Mouse (Mus musculus) stomach, embryonic 16.5 days (tissue): ENCODE measurements around the gene Mast4. TPM values are rescaled to one million over a fixed set of nuclear protein-coding genes. Genes with fewer than 3 reads are reported as not detected.

ENCODE experiments used
- ATAC-seq: fragments of 200-750 bp; cut with Nextera tagmentation; 2 replicates; pipeline ENCODE4 v1.8.0; 2017; ENCODE audit warnings: moderate number of reproducible peaks, moderate TSS enrichment; ENCODE audit not compliant: insufficient read depth, low FRiP score
- H3K27ac ChIP-seq: fragments of 300-500 bp; sonication (generic); 2 replicates; pipeline ENCODE4 v1.5.1; 2014; ENCODE audit warnings: low read length
- H3K27me3 ChIP-seq: fragments of 300-500 bp; sonication (generic); 2 replicates; pipeline ENCODE4 v1.6.1; 2014; ENCODE audit warnings: low read length, control low read depth, mixed read lengths; ENCODE audit not compliant: control insufficient read depth, insufficient read depth
- H3K36me3 ChIP-seq: fragments of 300-500 bp; sonication (generic); 2 replicates; pipeline ENCODE4 v1.6.1; 2014; ENCODE audit warnings: low read length; ENCODE audit not compliant: control insufficient read depth, insufficient read depth
- H3K4me1 ChIP-seq: fragments of 300-500 bp; sonication (generic); 2 replicates; pipeline ENCODE4 v1.6.1; 2014; ENCODE audit warnings: low read length, control low read depth, mixed read lengths; ENCODE audit not compliant: control insufficient read depth, insufficient read depth
- H3K4me2 ChIP-seq: fragments of 300-500 bp; sonication (generic); 2 replicates; pipeline ENCODE4 v1.6.1; 2014; ENCODE audit warnings: low read depth, low read length, mixed read lengths
- H3K4me3 ChIP-seq: fragments of 300-500 bp; sonication (generic); replicated peaks from 2 replicates; pipeline ENCODE4 v1.5.1; 2014; ENCODE audit warnings: mild to moderate bottlenecking, low read length
- H3K9ac ChIP-seq: fragments of 300-500 bp; sonication (generic); 2 replicates; pipeline ENCODE4 v1.6.1; 2014; ENCODE audit warnings: low read length
- H3K9me3 ChIP-seq: fragments of 300-500 bp; sonication (generic); replicated peaks from 2 replicates; pipeline ENCODE4 v1.6.1; 2016; ENCODE audit warnings: low read length, control low read depth; ENCODE audit not compliant: control insufficient read depth
- WGBS: fragments of 180-500 bp; shearing (Covaris S2); extraction: QIAGEN DNeasy Blood & Tissue Kit; methylation state at CpG from one replicate; pipeline ENCODE4 v1.1.7; 2014; 5-methylcytosine and 5-hydroxymethylcytosine counted together
- polyA plus RNA-seq: library from polyadenylated mRNA; unstranded; fragments of >200 nt; fragmentation: Nextera tagmentation; extraction: Ambion mirVana; gene quantifications from 2 replicates; pipeline ENCODE4 v1.2.1, GENCODE M21; 2015

Gene Mast4
- polyA plus RNA-seq, 1 experiment from 2014 or later, result 31.0 TPM

DNA sequence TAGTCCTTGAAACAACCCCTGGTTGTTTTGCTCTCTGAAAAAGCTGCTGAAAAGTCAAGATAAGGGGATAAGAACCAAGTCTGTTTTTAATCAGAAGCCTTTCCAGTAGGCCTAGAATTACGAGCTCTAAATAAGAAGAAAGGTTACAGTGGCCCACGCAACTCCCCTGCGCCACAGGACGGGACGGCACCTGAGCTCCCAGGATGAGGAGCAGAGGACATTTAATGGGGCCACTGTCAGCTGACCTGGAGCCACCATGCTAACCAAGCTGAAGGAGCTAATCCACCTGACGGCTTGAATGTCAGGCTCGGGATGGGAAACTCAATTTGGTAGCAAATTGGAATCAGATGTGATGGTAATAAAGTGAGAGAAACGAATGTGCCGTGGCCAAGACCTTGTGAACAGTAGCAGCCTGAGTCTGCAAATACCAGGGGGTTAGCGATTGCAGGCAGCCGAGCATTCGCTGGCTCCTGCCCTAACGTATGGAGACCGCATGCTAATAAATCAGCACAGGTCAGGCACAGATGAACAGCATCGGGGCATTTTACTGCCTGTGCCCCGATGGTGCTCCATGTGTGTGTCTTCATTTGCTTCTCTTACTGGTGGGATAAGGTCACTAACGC is 306.7 kb downstream of the Mast4 start:
- Histone ChIP-seq H3K27me3 (no peaks in the 10 kb centered on the region), H3K27ac (no peak overlapping the region), H3K36me3 (no peaks in the 10 kb centered on the region), H3K4me1 (peaks cover 8% of the 10 kb centered on the region; the same call in 1 of the 2 replicates), H3K9me3 (no peaks in the 10 kb centered on the region), H3K4me2 (no peak overlapping the region), H3K9ac (no peak overlapping the region), H3K4me3 (no peak overlapping the region)
- no peak for ATAC-seq
- 57% methylated on average over 17 of the region's 17 CpGs for WGBS

DNA sequence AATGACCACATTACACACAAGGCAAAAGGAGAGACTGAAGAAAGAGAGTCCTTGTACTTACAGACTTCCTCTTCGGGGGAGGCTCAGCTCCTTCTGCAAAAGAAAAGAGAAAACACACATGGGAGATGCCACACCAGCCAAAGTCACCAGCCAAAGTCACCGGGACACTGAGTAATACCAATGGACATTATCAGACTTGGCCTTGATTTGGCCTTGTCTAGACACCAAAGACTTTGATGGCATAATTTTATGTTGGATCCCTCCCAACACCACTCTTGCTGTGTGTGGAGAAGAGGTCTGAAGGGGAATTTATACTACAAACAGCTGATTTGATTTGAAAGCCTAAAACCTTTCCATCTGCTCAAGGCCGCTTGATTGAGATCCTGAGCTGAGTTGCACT is 308.8 kb downstream of the Mast4 start:
- Histone ChIP-seq H3K27me3 (no peaks in the 10 kb centered on the region), H3K9me3 (no peaks in the 10 kb centered on the region), H3K9ac (no peak overlapping the region), H3K27ac (no peak overlapping the region), H3K4me3 (no peak overlapping the region), H3K4me2 (no peak overlapping the region), H3K4me1 (peaks cover 8% of the 10 kb centered on the region; the same call in 1 of the 2 replicates), H3K36me3 (no peaks in the 10 kb centered on the region)
- no peak for ATAC-seq
- WGBS, result 74% methylated on average over 3 of the region's 3 CpGs

DNA sequence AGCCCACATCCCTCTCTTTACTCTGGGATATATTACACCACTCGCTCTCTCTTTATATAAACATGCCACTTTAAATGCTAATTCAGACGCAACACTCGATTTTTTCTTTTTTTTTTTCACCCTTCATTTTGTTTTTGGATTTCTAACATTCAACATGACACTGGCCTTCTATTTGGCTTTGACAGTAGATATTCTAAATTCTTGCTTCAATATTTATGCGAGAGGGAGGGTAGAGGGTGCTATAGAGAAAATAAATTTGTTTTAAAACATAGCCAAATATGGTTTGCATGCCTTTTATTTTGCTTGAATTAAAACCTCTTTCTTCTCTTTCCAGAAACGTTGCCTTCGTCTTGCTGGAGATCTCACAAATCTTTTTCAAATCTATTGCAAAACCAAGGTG is 315.8 kb downstream of the Mast4 start:
- Histone ChIP-seq H3K9ac (no peak overlapping the region), H3K27me3 (no peaks in the 10 kb centered on the region), H3K4me2 (no peak overlapping the region), H3K4me1 (peaks cover 4% of the 10 kb centered on the region), H3K27ac (no peak overlapping the region), H3K9me3 (no peaks in the 10 kb centered on the region), H3K36me3 (no peaks in the 10 kb centered on the region), H3K4me3 (no peak overlapping the region)
- no peak for ATAC-seq
- 42% methylated on average over 6 of the region's 6 CpGs for WGBS

DNA sequence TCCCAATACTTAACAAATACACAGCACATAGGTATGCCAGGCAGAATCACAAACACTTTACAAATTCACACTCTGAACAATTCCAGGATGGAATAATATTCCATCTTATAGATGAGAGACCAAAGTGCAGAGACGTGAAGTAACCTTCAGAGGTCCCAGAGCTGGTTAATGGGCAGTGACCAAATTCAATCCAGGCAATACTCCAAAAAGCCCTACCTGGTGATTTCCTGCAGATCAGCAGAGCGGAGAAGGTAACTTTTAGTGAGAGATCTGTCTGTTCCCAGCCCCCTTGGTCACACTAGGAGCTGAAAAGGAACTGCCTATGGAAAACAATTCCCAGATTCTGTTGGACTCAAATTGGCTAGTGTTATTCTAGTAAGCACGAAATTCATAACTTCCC is 316.6 kb downstream of the Mast4 start:
- Histone ChIP-seq H3K27ac (no peak overlapping the region), H3K4me1 (peaks cover 4% of the 10 kb centered on the region)
- WGBS, result 89% methylated on average over 3 of the region's 3 CpGs

DNA sequence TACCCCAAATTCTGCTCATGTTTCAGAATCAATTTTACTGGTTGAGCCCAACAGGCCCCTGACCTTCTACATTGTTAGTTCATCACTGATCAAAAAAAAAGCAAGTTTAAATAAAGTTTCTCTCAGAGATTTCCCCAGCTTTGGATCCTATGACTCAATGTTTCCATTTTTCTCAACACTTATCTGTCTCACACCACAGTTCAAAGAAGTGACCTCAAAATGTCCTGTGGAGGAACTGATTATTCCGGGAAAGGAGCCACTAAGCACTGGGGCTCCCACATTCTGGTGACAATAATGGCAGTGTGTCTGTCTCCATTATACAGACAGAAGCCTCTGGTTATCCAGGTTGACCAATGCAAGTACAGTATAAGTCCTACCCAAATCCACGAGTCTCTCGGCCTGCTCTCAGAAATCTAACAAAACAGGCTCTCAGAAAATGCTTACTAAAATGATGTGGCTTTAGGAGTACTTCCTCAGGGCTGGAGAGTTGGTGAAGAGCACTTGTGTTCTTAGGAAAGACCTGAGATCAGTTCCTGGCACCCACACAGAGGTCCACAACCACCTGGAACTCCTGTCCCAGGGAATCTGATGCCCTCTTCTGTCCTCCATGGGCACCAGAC is 319.1 kb downstream of the Mast4 start:
- ATAC-seq, result no peak
- no peaks in the 10 kb centered on the region for H3K27me3 ChIP-seq
- peaks cover 4% of the 10 kb centered on the region for H3K4me1 ChIP-seq
- no peaks in the 10 kb centered on the region for H3K9me3 ChIP-seq
- no peak overlapping the region for H3K27ac ChIP-seq
- H3K36me3 ChIP-seq, result no peaks in the 10 kb centered on the region
- WGBS, result 90% methylated on average over 3 of the region's 3 CpGs
- no peak overlapping the region for H3K4me2 ChIP-seq
- no peak overlapping the region for H3K4me3 ChIP-seq
- H3K9ac ChIP-seq, result no peak overlapping the region

More for the DNA sequence above, 316.6 kb downstream of the Mast4 start:
- Histone ChIP-seq H3K9ac (no peak overlapping the region), H3K4me3 (no peak overlapping the region), H3K36me3 (no peaks in the 10 kb centered on the region), H3K4me2 (no peak overlapping the region), H3K27me3 (no peaks in the 10 kb centered on the region), H3K9me3 (no peaks in the 10 kb centered on the region)
- no peak for ATAC-seq

DNA sequence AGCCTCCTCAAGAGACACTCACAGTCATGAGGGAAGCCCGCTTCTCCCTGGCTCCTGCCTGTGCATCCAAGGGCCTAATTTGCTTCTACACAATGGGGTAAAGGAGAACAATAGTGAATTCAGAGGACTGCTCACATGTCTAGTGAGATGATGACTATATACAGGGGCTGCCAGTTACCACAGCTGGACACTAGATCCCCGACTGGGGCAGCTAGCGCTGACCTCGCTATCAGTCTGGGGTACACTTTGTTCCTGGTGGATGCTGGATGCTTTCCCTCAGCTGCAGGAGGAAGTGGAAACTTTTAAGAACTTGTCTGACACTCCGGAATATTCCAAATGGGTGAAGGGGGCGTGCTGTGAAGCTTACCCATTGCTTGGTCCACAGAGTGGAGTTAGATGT is 319.7 kb downstream of the Mast4 start:
- Histone ChIP-seq H3K36me3 (no peaks in the 10 kb centered on the region), H3K4me1 (peaks cover 4% of the 10 kb centered on the region), H3K27ac (no peak overlapping the region), H3K27me3 (no peaks in the 10 kb centered on the region), H3K4me3 (no peak overlapping the region), H3K9me3 (no peaks in the 10 kb centered on the region), H3K9ac (no peak overlapping the region), H3K4me2 (no peak overlapping the region)
- WGBS, result 88% methylated on average over 6 of the region's 6 CpGs
- ATAC-seq, result no peak

DNA sequence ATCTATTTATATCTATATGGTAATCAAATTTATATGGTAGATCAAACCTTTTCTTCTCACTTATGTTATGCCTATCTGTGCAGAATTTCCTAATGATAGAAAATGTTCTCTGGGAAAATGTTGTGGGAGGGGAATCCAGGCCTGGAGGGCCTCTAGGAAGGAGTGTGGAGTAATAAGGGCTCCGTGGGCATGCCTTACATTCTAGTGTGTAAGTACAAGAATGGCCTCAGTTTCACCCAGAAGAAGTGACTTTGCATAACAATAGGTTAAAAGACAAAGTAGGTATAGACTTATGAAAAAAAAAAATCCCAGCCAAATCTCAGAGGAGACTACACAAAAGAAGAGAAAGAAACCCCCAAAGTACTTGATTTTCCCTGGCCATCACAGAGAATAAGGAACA is 320.1 kb downstream of the Mast4 start:
- Histone ChIP-seq H3K27me3 (no peaks in the 10 kb centered on the region), H3K27ac (no peak overlapping the region), H3K4me3 (no peak overlapping the region), H3K4me1 (peaks cover 3% of the 10 kb centered on the region), H3K9me3 (no peaks in the 10 kb centered on the region), H3K9ac (no peak overlapping the region), H3K36me3 (no peaks in the 10 kb centered on the region), H3K4me2 (no peak overlapping the region)
- no peak for ATAC-seq
- WGBS, result 77% methylated on average over 1 of the region's 1 CpGs

DNA sequence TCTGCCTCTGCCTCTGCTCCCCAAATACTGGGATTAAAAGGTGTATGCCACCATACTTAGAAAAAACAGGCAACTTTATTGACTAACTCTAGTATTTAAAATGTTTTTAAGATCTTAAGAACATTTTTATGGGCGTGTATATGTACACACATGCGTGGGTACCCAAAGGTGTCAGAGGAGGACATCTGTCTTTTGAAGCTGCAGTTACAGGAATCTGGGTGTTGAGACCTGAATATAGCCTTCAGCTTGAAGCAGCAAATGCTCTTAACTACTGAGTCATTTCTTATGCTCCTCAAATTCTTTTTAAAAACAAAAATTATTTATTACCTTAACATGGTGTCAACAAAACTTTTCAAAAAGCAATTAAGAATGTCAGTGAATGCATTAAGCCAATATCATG is 329.1 kb downstream of the Mast4 start:
- H3K9ac ChIP-seq, result no peak overlapping the region
- no peaks in the 10 kb centered on the region for H3K36me3 ChIP-seq
- ATAC-seq, result no peak
- no peaks in the 10 kb centered on the region for H3K4me1 ChIP-seq
- no peak overlapping the region for H3K4me3 ChIP-seq
- H3K9me3 ChIP-seq, result no peaks in the 10 kb centered on the region
- 57% methylated on average over 2 of the region's 2 CpGs for WGBS
- H3K4me2 ChIP-seq, result no peak overlapping the region
- H3K27ac ChIP-seq, result no peak overlapping the region
- H3K27me3 ChIP-seq, result no peaks in the 10 kb centered on the region

DNA sequence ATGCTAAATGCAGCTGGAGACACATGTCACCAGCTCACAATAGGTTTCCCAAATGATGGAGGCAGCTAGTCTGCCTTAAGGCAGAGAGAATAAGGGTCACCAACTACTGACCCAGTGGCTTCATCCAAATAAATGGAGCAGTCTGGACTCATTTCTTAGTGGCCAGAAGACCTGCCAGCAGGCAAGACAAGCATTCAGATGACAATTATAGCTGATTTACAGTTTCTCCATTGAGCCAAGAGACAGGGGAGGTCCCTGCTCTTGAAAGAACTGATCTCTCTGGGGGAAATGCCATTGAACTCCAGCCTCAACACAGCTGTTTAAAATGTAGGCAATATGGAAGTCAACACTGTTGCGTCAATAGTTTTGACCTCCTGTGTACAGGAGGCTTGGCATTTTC is 332.5 kb downstream of the Mast4 start:
- Histone ChIP-seq H3K4me3 (no peak overlapping the region), H3K36me3 (no peaks in the 10 kb centered on the region), H3K27ac (no peak overlapping the region), H3K27me3 (no peaks in the 10 kb centered on the region), H3K4me2 (no peak overlapping the region), H3K9me3 (no peaks in the 10 kb centered on the region), H3K9ac (no peak overlapping the region), H3K4me1 (no peaks in the 10 kb centered on the region)
- WGBS, result 78% methylated on average over 1 of the region's 1 CpGs
- ATAC-seq, result no peak
